Mouse (Mus musculus): Measurements from ENCODE around the gene Tmem178b. TPM values are rescaled to one million over a fixed set of nuclear protein-coding genes. Genes with fewer than 3 reads are reported as not detected.
A peak's percentile ranks its signal among the peaks of the same experiment; 100 is the strongest.

The Tmem178b gene
- total RNA-seq, 1 experiment = 0.04 TPM

GRCm38 (mm10) chr6:39899231-39899630, 26.2 kb downstream of the Tmem178b start:
- in situ Hi-C loops (cut with MboI; ENCODE audit: low sequenced_read_pairs in 2 of 2, unreplicated experiment in 2 of 2) = no loop called here
- no peaks in the 10 kb centered on the region for H3K9me3 ChIP-seq (ENCODE audit: control insufficient read depth, insufficient read depth, low read depth, low read length)
- no peak overlapping the region for H3K4me3 ChIP-seq (ENCODE audit: insufficient read depth in 1 of 2, low read depth in 1 of 2, low read length in 2 of 2, poor library complexity in 1 of 2, severe bottlenecking in 1 of 2)
- H3K27ac ChIP-seq (ENCODE audit: insufficient read depth, low read depth, low read length, poor library complexity, severe bottlenecking) = no peak overlapping the region
- peak; percentile 22 for DNase-seq (ENCODE audit: low read depth, low spot score)
- H3K9ac ChIP-seq (ENCODE audit: insufficient read depth, low read depth, low read length, poor library complexity, severe bottlenecking) = no peak overlapping the region
- no peaks in the 10 kb centered on the region for H3K4me1 ChIP-seq (ENCODE audit: control insufficient read depth in 2 of 2, insufficient read depth in 2 of 2, low read length in 2 of 2, poor library complexity in 1 of 2)
- TF ChIP-seq HCFC1 (IDR thresholded peaks at IDR 0.05; ENCODE audit: borderline replicate concordance, insufficient read depth, low read length) = no peak
- TF ChIP-seq ZNF384 (IDR thresholded peaks at IDR 0.05; ENCODE audit: low read depth, low read length) = peak; percentile 70; the same call in 1 of the 2 replicates
- H3K36me3 ChIP-seq (ENCODE audit: control insufficient read depth, insufficient read depth, low read length, poor library complexity, severe bottlenecking) = no peaks in the 10 kb centered on the region

- Histone ChIP-seq H3K4me1 (ENCODE audit: control insufficient read depth in 2 of 2, insufficient read depth in 2 of 2, low read length in 2 of 2, poor library complexity in 1 of 2) (no peaks in the 10 kb centered on the region), H3K36me3 (ENCODE audit: control insufficient read depth, insufficient read depth, low read length, poor library complexity, severe bottlenecking) (no peaks in the 10 kb centered on the region), H3K9ac (ENCODE audit: insufficient read depth, low read depth, low read length, poor library complexity, severe bottlenecking) (no peak overlapping the region), H3K9me3 (ENCODE audit: control insufficient read depth, insufficient read depth, low read depth, low read length) (no peaks in the 10 kb centered on the region), H3K27ac (ENCODE audit: insufficient read depth, low read depth, low read length, poor library complexity, severe bottlenecking) (no peak overlapping the region), H3K4me3 (ENCODE audit: insufficient read depth in 1 of 2, low read depth in 1 of 2, low read length in 2 of 2, poor library complexity in 1 of 2, severe bottlenecking in 1 of 2) (no peak overlapping the region)
- in situ Hi-C loops (cut with MboI; ENCODE audit: low sequenced_read_pairs in 2 of 2, unreplicated experiment in 2 of 2) = no loop called here
- DNase-seq (ENCODE audit: low read depth, low spot score) = no peak
- no peak for TF ChIP-seq HCFC1 (IDR thresholded peaks at IDR 0.05; ENCODE audit: borderline replicate concordance, insufficient read depth, low read length)
- no peak for TF ChIP-seq ZNF384 (IDR thresholded peaks at IDR 0.05; ENCODE audit: low read depth, low read length)
- no peak for TF ChIP-seq MAFK (IDR thresholded peaks at IDR 0.05; ENCODE audit: insufficient read depth, low read depth, low read length)
- no peak for TF ChIP-seq CHD2 (IDR thresholded peaks at IDR 0.05; ENCODE audit: low read depth, low read length)
- TF ChIP-seq ZC3H11A (IDR thresholded peaks at IDR 0.05; ENCODE audit: borderline replicate concordance, low read depth, low read length) = no peak
These were observed 30.2 kb downstream of the Tmem178b start for GRCm38 (mm10) chr6:39903220-39903773.

- no peak for DNase-seq (ENCODE audit: low read depth, low spot score)
- Histone ChIP-seq H3K4me1 (ENCODE audit: control insufficient read depth in 2 of 2, insufficient read depth in 2 of 2, low read length in 2 of 2, poor library complexity in 1 of 2) (no peaks in the 10 kb centered on the region), H3K27ac (ENCODE audit: insufficient read depth, low read depth, low read length, poor library complexity, severe bottlenecking) (no peak overlapping the region), H3K9ac (ENCODE audit: insufficient read depth, low read depth, low read length, poor library complexity, severe bottlenecking) (no peak overlapping the region), H3K9me3 (ENCODE audit: control insufficient read depth, insufficient read depth, low read depth, low read length) (no peaks in the 10 kb centered on the region), H3K36me3 (ENCODE audit: control insufficient read depth, insufficient read depth, low read length, poor library complexity, severe bottlenecking) (no peaks in the 10 kb centered on the region), H3K4me3 (ENCODE audit: insufficient read depth in 1 of 2, low read depth in 1 of 2, low read length in 2 of 2, poor library complexity in 1 of 2, severe bottlenecking in 1 of 2) (no peak overlapping the region)
- TF ChIP-seq ZC3H11A (IDR thresholded peaks at IDR 0.05; ENCODE audit: borderline replicate concordance, low read depth, low read length) (no peak), MAFK (IDR thresholded peaks at IDR 0.05; ENCODE audit: insufficient read depth, low read depth, low read length) (no peak), ZNF384 (IDR thresholded peaks at IDR 0.05; ENCODE audit: low read depth, low read length) (no peak), CHD2 (IDR thresholded peaks at IDR 0.05; ENCODE audit: low read depth, low read length) (no peak), HCFC1 (IDR thresholded peaks at IDR 0.05; ENCODE audit: borderline replicate concordance, insufficient read depth, low read length) (no peak)
- in situ Hi-C loops (cut with MboI; ENCODE audit: low sequenced_read_pairs in 2 of 2, unreplicated experiment in 2 of 2) = no loop called here
These were observed 30.8 kb downstream of the Tmem178b start for GRCm38 (mm10) chr6:39903845-39904244.

- no peaks in the 10 kb centered on the region for H3K9me3 ChIP-seq (ENCODE audit: control insufficient read depth, insufficient read depth, low read depth, low read length)
- in situ Hi-C loops (cut with MboI; ENCODE audit: low sequenced_read_pairs in 2 of 2, unreplicated experiment in 2 of 2) = no loop called here
These were observed 41.9 kb downstream of the Tmem178b start for GRCm38 (mm10) chr6:39914956-39915355.

More at GRCm38 (mm10) chr6:39914956-39915355, 41.9 kb downstream of the Tmem178b start:
- Histone ChIP-seq H3K27ac (ENCODE audit: insufficient read depth, low read depth, low read length, poor library complexity, severe bottlenecking) (no peak overlapping the region), H3K4me1 (ENCODE audit: control insufficient read depth in 2 of 2, insufficient read depth in 2 of 2, low read length in 2 of 2, poor library complexity in 1 of 2) (no peaks in the 10 kb centered on the region), H3K36me3 (ENCODE audit: control insufficient read depth, insufficient read depth, low read length, poor library complexity, severe bottlenecking) (no peaks in the 10 kb centered on the region), H3K9ac (ENCODE audit: insufficient read depth, low read depth, low read length, poor library complexity, severe bottlenecking) (no peak overlapping the region), H3K4me3 (ENCODE audit: insufficient read depth in 1 of 2, low read depth in 1 of 2, low read length in 2 of 2, poor library complexity in 1 of 2, severe bottlenecking in 1 of 2) (no peak overlapping the region)
- TF ChIP-seq ZNF384 (IDR thresholded peaks at IDR 0.05; ENCODE audit: low read depth, low read length) (no peak), CHD2 (IDR thresholded peaks at IDR 0.05; ENCODE audit: low read depth, low read length) (no peak), HCFC1 (IDR thresholded peaks at IDR 0.05; ENCODE audit: borderline replicate concordance, insufficient read depth, low read length) (no peak), MAFK (IDR thresholded peaks at IDR 0.05; ENCODE audit: insufficient read depth, low read depth, low read length) (no peak), ZC3H11A (IDR thresholded peaks at IDR 0.05; ENCODE audit: borderline replicate concordance, low read depth, low read length) (no peak)
- no peak for DNase-seq (ENCODE audit: low read depth, low spot score)

All from ES-E14 (cell line).